Mouse (Mus musculus) cerebellum, adult 2 months (tissue): ENCODE measurements around the gene Map4k2. TPM values are rescaled to one million over a fixed set of nuclear protein-coding genes. Genes with fewer than 3 reads are reported as not detected.
A peak's percentile ranks its signal among the peaks of the same experiment; 100 is the strongest.

Experiments
- DNase-seq, 2 experiments: peaks; one replicate each; pipeline ENCODE4 v3.0.0; 2021
- H3K27ac ChIP-seq: fragments of 200-500 bp; 2 replicates; pipeline ENCODE4 v1.5.1; 2012; ENCODE audit warnings: low read length, control low read depth, inconsistent platforms; ENCODE audit not compliant: insufficient read depth
- H3K27me3 ChIP-seq: fragments of 200-500 bp; 2 replicates; pipeline ENCODE4 v1.6.1; 2012; ENCODE audit warnings: inconsistent platforms, mild to moderate bottlenecking, low read length, moderate library complexity; ENCODE audit not compliant: control insufficient read depth, insufficient read depth
- H3K4me1 ChIP-seq: fragments of 200-500 bp; 2 replicates; pipeline ENCODE4 v1.6.1; 2011; ENCODE audit warnings: low read length; ENCODE audit not compliant: control insufficient read depth, insufficient read depth
- H3K4me3 ChIP-seq: fragments of 200-500 bp; replicated peaks from 2 replicates; pipeline ENCODE3; 2011; ENCODE audit warnings: mild to moderate bottlenecking, low read depth, low read length, control low read depth; ENCODE audit not compliant: insufficient read depth
- CTCF ChIP-seq: fragments of 200-500 bp; IDR thresholded peaks from 2 replicates; pipeline ENCODE4 v1.5.1; 2011; ENCODE audit warnings: low read depth, mild to moderate bottlenecking, control low read depth, low read length, moderate library complexity, borderline replicate concordance; ENCODE audit not compliant: insufficient read depth
- POLR2A ChIP-seq: fragments of 200-500 bp; IDR thresholded peaks from 2 replicates; pipeline ENCODE4 v1.6.1; 2011; ENCODE audit warnings: low read length, control low read depth, borderline replicate concordance; ENCODE audit not compliant: insufficient read depth
- WGBS: fragments of 180-500 bp; shearing (Covaris S2); methylation state at CpG from one replicate; pipeline ENCODE4 v1.1.7; 2018; 5-methylcytosine and 5-hydroxymethylcytosine counted together
- polyA plus RNA-seq: library from polyadenylated mRNA; depleted of rRNA; stranded (reverse); fragments of >200 nt; gene quantifications from 2 replicates; pipeline ENCODE4 v1.2.3, GENCODE M21; 2012

The Map4k2 gene
- polyA plus RNA-seq, 1 experiment, result 317 TPM

GRCm38 (mm10) chr19:6364842-6365241 lies 23.9 kb downstream of the Map4k2 start:
- Histone ChIP-seq H3K27ac (no peak overlapping the region), H3K4me1 (peaks cover 2% of the 10 kb centered on the region; the same call in 1 of the 2 replicates), H3K4me3 (peak overlapping the region; percentile 95), H3K27me3 (no peaks in the 10 kb centered on the region)
- 1% methylated on average over 2 of the region's 2 CpGs for WGBS
- TF ChIP-seq CTCF (no peak), POLR2A (no peak)
- DNase-seq, result no peak

GRCm38 (mm10) chr19:6370175-6370574 lies 29.2 kb downstream of the Map4k2 start:
- H3K4me3 ChIP-seq, result no peak overlapping the region
- DNase-seq, result no peak
- 69% methylated on average over 2 of the region's 2 CpGs for WGBS
- TF ChIP-seq POLR2A (no peak), CTCF (no peak)
- no peak overlapping the region for H3K27ac ChIP-seq
- H3K4me1 ChIP-seq, result peaks cover 11% of the 10 kb centered on the region; the same call in 1 of the 2 replicates
- no peaks in the 10 kb centered on the region; the same call in 1 of the 2 replicates for H3K27me3 ChIP-seq

- no peaks in the 10 kb centered on the region; the same call in 1 of the 2 replicates for H3K27me3 ChIP-seq
- TF ChIP-seq POLR2A, result no peak
- TF ChIP-seq CTCF, result no peak
- 96% methylated on average over 3 of the region's 3 CpGs for WGBS
- DNase-seq, result no peak
- peaks cover 25% of the 10 kb centered on the region for H3K4me1 ChIP-seq
- no peak overlapping the region for H3K4me3 ChIP-seq
- no peak overlapping the region for H3K27ac ChIP-seq
Observed at GRCm38 (mm10) chr19:6372433-6372832, 31.5 kb downstream of the Map4k2 start.

GRCm38 (mm10) chr19:6373539-6374400 lies 32.8 kb downstream of the Map4k2 start:
- H3K27ac ChIP-seq, result no peak overlapping the region
- DNase-seq, result peak; percentile 74 to 82
- H3K27me3 ChIP-seq, result no peaks in the 10 kb centered on the region; the same call in 1 of the 2 replicates
- 47% methylated on average over 12 of the region's 12 CpGs for WGBS
- TF ChIP-seq CTCF, result peak; percentile 75
- no peak for TF ChIP-seq POLR2A
- H3K4me3 ChIP-seq, result no peak overlapping the region
- peaks cover 32% of the 10 kb centered on the region for H3K4me1 ChIP-seq

GRCm38 (mm10) chr19:6374571-6374970 lies 33.6 kb downstream of the Map4k2 start:
- no peak overlapping the region for H3K4me3 ChIP-seq
- no peak overlapping the region for H3K27ac ChIP-seq
- no peak for TF ChIP-seq POLR2A
- TF ChIP-seq CTCF, result no peak
- no peak for DNase-seq
- no peaks in the 10 kb centered on the region; the same call in 1 of the 2 replicates for H3K27me3 ChIP-seq
- peaks cover 32% of the 10 kb centered on the region for H3K4me1 ChIP-seq
- WGBS, result 90% methylated on average over 10 of the region's 10 CpGs

GRCm38 (mm10) chr19:6375423-6376254 lies 34.7 kb downstream of the Map4k2 start:
- no peaks in the 10 kb centered on the region; the same call in 1 of the 2 replicates for H3K27me3 ChIP-seq

GRCm38 (mm10) chr19:6376255-6376564 lies 35.3 kb downstream of the Map4k2 start:
- no peak overlapping the region for H3K4me3 ChIP-seq
- TF ChIP-seq POLR2A (no peak), CTCF (peak; percentile 66; the same call in 1 of the 2 replicates)
- peak overlapping the region; percentile 36; the same call in 1 of the 2 replicates for H3K27ac ChIP-seq
- peaks cover 34% of the 10 kb centered on the region for H3K4me1 ChIP-seq
- DNase-seq, result peak; percentile 61 to 77
- H3K27me3 ChIP-seq, result no peaks in the 10 kb centered on the region; the same call in 1 of the 2 replicates
- WGBS, result 49% methylated on average over 14 of the region's 14 CpGs

More at GRCm38 (mm10) chr19:6375423-6376254, 34.7 kb downstream of the Map4k2 start:
- TF ChIP-seq POLR2A (no peak), CTCF (no peak)
- Histone ChIP-seq H3K27ac (no peak overlapping the region), H3K4me1 (peaks cover 32% of the 10 kb centered on the region), H3K4me3 (no peak overlapping the region)
- 68% methylated on average over 42 of the region's 42 CpGs for WGBS
- no peak for DNase-seq

GRCm38 (mm10) chr19:6376643-6377042 lies 35.7 kb downstream of the Map4k2 start:
- Histone ChIP-seq H3K4me1 (peaks cover 35% of the 10 kb centered on the region), H3K4me3 (no peak overlapping the region), H3K27ac (peak overlapping the region; percentile 36), H3K27me3 (no peaks in the 10 kb centered on the region; the same call in 1 of the 2 replicates)
- WGBS, result 32% methylated on average over 2 of the region's 2 CpGs
- TF ChIP-seq POLR2A (no peak), CTCF (no peak)
- DNase-seq, result peak in 1 of 2 experiments; percentile 10
